Mouse (Mus musculus) neutrophil, adult 5-6 weeks (primary cell): Measurements from ENCODE around the gene Tpp1. TPM values are rescaled to one million over a fixed set of nuclear protein-coding genes. Genes with fewer than 3 reads are reported as not detected.

Source experiments
- ATAC-seq: fragments of 151-379, 151-347 bp; 2 replicates; pipeline ENCODE4 v1.8.0; 2017; ENCODE audit warnings: mild to moderate bottlenecking, moderate TSS enrichment; ENCODE audit not compliant: insufficient number of reproducible peaks, poor library complexity, low FRiP score, severe bottlenecking; ENCODE audit errors: extremely low read depth
- total RNA-seq: library from RNA; stranded (forward); fragments of 200-1000 nt; gene quantifications from 2 replicates; pipeline ENCODE4 v1.2.3, GENCODE M21; 2017

Tpp1 gene
- total RNA-seq, result 21.6 and 27.6 TPM in 2 replicates

- peak; percentile 91 for ATAC-seq
Observed at GRCm38 (mm10) chr7:105751491-105752433, at the start of gene Tpp1. Tpp1 (minus strand) TSS chr7:105752235.

- no peak for ATAC-seq
Observed at GRCm38 (mm10) chr7:105796972-105797371, 44.9 kb upstream of the Tpp1 start.

- no peak for ATAC-seq
Observed at GRCm38 (mm10) chr7:105795759-105796366, 43.8 kb upstream of the Tpp1 start.

GRCm38 (mm10) chr7:105793701-105794100 is 41.7 kb upstream of the Tpp1 start:
- no peak for ATAC-seq

DNA sequence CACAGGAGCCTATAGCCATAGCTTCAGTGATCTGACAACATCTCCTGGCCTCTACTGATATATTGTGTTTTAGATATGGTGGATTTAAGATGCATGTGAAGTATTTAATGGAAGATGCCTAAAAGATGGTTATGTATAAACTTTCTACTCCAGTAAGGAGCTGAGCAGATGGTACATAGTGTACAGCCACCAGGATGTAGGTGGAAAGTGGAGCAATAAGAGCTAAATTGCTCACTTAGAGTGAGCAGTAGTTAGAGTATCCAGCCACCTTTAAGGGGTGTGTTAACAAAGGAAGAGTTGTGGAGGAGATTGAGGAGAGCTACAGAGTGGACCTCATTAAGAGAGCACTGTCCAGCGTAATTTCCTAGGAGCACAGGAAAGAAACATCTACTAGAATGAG is 39.1 kb upstream of the Tpp1 start:
- no peak for ATAC-seq

GRCm38 (mm10) chr7:105787285-105788140 is 35.5 kb upstream of the Tpp1 start, which contains the start of gene Dchs1:
Dchs1 (minus strand) TSS chr7:105787654.
- ATAC-seq, result no peak

DNA sequence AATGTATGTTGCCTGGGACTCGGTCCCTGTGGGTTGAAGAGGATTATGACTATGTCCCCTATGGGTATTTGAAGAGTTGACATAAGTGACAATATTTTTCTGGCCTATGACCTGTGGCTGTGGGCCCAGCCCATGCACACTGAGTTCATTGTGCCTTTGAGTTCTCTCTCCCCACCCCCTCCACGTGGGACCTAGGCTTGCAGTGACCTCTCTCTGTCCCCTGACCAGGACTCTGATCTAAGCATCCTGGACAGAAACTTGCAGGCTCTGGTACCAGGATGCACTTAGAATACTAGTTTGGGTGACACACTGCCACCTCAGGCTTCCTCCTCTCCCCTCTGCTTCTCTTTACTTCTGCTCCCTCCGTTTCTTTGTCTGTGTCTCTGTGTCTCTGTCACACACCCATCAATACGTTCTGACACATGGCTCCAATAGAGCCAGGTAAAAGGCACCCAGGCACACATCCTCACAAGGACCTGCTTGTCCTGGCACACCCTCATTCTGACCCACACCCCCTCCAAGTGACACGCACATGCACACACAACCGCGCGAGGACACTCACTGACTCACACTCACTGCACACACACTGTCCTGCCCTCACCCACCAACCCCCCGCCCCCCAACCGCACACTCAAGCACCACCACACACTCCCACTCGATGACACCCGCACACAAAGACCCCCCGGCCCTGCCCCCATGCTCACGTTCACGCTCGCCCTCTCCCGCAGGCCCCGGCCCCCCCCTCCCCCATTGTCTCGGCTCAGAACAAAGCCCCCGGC is 34.7 kb upstream of the Tpp1 start:
- no peak for ATAC-seq

DNA sequence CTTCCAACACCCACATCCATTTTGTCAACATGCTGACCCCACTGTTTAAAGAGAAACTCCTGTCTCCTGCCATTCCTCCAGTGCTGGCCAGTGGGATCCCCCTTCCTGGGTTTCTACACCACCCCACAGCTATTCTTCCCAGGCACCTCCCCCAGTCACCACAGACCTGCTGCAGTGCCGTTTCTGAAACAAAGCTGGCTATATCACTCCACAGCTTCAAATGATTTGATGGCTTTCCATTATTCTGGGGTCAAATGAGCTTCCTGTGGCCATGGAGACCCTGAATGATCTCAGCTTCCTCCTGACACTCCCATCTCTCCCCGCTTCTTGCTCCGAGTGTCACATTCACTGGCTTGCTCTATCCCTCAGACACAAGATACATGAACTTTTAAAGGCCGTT is 32.5 kb upstream of the Tpp1 start:
- ATAC-seq, result no peak

- no peak for ATAC-seq
Observed at GRCm38 (mm10) chr7:105783861-105784260, 31.8 kb upstream of the Tpp1 start.

DNA sequence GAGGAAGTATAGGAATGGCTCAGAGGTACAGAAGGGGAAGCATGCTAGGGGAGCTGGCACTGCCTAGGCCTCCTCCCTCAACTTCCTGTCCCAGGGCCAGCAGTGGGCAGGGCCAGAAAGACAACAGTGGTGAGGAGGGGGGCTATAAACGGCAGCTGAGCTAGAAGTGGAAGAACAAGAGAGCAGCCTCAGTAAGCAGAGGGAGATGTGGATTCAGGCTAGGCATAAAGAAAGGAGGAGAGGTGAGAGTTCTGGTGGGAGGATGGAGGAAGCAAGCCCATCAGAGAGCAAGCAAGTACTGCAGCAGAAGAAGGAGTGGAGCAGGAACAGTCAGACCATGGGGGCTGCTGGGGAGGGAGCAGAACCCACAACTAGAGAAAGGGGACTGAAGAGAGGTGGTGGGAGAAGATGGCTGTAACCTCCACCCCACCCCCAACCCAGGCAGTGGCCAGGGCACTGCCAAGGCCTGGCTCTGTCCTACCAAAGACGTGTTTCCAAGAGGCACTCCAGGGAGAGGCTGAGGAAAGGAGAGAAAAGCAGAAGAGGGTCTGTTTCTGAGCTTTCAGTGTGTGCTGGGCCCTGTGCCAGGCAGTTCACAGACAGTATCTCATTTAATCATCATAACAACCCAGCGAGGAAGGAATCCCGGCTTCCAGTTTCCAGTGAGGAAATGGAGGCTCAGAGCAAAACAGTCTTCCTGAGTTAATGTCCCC is 26.7 kb upstream of the Tpp1 start:
- peak; percentile 63; the same call in 1 of the 2 replicates for ATAC-seq

DNA sequence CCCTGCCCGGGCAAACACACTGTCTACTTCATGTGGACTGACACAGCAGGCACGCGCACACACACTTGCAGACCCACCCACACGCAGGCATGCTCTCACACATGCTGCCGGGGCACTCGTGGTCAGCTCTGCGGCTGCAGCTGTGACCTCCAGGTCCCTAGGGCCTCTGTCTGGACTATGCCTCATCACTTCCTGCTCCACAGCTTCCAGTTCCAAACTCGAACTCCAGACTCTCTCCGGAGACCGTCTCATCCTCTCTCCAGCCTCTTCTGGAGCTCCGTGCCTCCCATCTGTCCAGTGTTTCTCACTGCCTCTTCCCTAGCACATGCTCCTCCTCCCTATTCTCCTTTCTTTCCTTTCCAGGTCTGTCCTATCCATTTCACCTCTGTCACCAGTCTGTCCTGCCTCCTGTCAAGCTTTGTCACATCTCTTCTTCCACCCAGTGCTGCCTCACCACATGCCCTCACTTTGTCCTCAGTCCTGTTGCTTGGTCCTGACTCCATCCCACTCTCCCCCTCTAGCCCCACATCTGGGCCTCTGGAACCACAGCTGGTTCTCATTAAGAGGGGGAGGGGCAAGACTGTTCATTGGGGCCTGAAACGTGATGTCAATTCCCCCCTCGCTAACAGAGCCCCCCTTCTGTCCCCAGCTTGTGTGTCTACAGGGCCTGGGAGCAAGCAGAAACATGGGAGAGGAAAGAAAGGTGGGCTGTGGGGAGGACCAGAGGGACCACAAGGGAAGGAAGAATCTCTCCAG is 25.9 kb upstream of the Tpp1 start:
- ATAC-seq, result peak; percentile 18; the same call in 1 of the 2 replicates

- ATAC-seq, result no peak
Observed at GRCm38 (mm10) chr7:105777316-105777715, 25.3 kb upstream of the Tpp1 start.

- no peak for ATAC-seq
Observed at GRCm38 (mm10) chr7:105776026-105776425, 24.0 kb upstream of the Tpp1 start.

GRCm38 (mm10) chr7:105774661-105775060 is 22.6 kb upstream of the Tpp1 start:
- ATAC-seq, result no peak

DNA sequence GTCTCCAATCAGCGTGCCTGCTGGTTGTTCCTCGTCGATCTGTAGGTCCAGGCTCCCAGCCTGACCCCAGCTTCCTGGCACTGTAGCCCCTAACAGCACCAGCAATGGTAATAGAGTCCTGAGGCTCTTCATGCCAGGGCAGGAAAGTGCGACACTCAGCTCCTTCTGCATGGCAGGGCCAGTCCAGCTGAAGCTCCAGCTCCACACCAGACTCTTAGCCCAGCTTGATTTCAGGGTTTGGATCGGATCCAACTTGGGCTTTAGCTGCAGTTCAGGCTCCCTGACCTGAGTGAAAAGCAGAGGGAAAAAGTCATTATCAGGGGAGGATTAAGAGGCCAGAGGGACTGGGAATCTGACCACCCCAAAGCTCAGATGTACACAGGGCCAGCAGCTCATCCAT is 21.0 kb upstream of the Tpp1 start:
- no peak for ATAC-seq

GRCm38 (mm10) chr7:105772331-105772730 is 20.3 kb upstream of the Tpp1 start:
- ATAC-seq, result no peak

GRCm38 (mm10) chr7:105769959-105770358 is 17.9 kb upstream of the Tpp1 start:
- ATAC-seq, result no peak
